Mouse (Mus musculus): ENCODE measurements at regions not wholly inside any gene's neighbourhood (a gene's known extent, or its start where the extent isn't known, plus 50 kb on each side); places are given as distances from the start of the nearest gene placed in this dataset.

GRCm38 (mm10) chr11:31769804-31770654, 98.3 kb upstream of the Bod1 start:
- Histone ChIP-seq H3K36me3 (ENCODE audit: control insufficient read depth, insufficient read depth, low read length) (no peaks in the 10 kb centered on the region), H3K9ac (ENCODE audit: low read depth, low read length) (no peak overlapping the region), H3K27ac (ENCODE audit: low read depth, low read length) (0 out of 2 replicates have a peak overlapping the region, but pooled peaks have one; percentile 36), H3K9me3 (ENCODE audit: control insufficient read depth, low read length) (no peaks in the 10 kb centered on the region), H3K27me3 (ENCODE audit: control insufficient read depth, insufficient read depth, low read length) (no peaks in the 10 kb centered on the region), H3K4me1 (replicated peaks; ENCODE audit: control insufficient read depth, insufficient read depth, low read length) (no peaks in the 10 kb centered on the region), H3K4me2 (replicated peaks; ENCODE audit: low read depth, low read length) (no peak overlapping the region), H3K4me3 (ENCODE audit: low read depth, low read length) (no peak overlapping the region)
- 86% methylated on average over 4 of the region's 4 CpGs for WGBS
- 0 out of 2 replicates have a peak, but pooled peaks have one; percentile 22 for ATAC-seq (ENCODE audit: low FRiP score)
- DNase-seq (ENCODE audit: low spot score), result no peak

GRCm38 (mm10) chr11:31770881-31771280, 99.2 kb upstream of the Bod1 start:
- no peaks in the 10 kb centered on the region for H3K4me1 ChIP-seq (replicated peaks; ENCODE audit: control insufficient read depth, insufficient read depth, low read length)
- DNase-seq (ENCODE audit: low spot score), result no peak
- no peaks in the 10 kb centered on the region for H3K36me3 ChIP-seq (ENCODE audit: control insufficient read depth, insufficient read depth, low read length)
- H3K9me3 ChIP-seq (ENCODE audit: control insufficient read depth, low read length), result no peaks in the 10 kb centered on the region
- H3K4me3 ChIP-seq (ENCODE audit: low read depth, low read length), result no peak overlapping the region
- ATAC-seq (ENCODE audit: low FRiP score), result no peak
- H3K4me2 ChIP-seq (replicated peaks; ENCODE audit: low read depth, low read length), result no peak overlapping the region
- no peak overlapping the region for H3K9ac ChIP-seq (ENCODE audit: low read depth, low read length)
- H3K27ac ChIP-seq (ENCODE audit: low read depth, low read length), result 0 out of 2 replicates have a peak overlapping the region, but pooled peaks have one; percentile 33
- 77% methylated on average over 7 of the region's 7 CpGs for WGBS
- no peaks in the 10 kb centered on the region for H3K27me3 ChIP-seq (ENCODE audit: control insufficient read depth, insufficient read depth, low read length)

- no peaks in the 10 kb centered on the region for H3K4me1 ChIP-seq (replicated peaks; ENCODE audit: control insufficient read depth, insufficient read depth, low read length)
- H3K4me3 ChIP-seq (ENCODE audit: low read depth, low read length), result no peak overlapping the region
- 0 out of 2 replicates have a peak overlapping the region, but pooled peaks have one; percentile 33 for H3K27ac ChIP-seq (ENCODE audit: low read depth, low read length)
- no peak for ATAC-seq (ENCODE audit: low FRiP score)
- no peaks in the 10 kb centered on the region for H3K9me3 ChIP-seq (ENCODE audit: control insufficient read depth, low read length)
- no peaks in the 10 kb centered on the region for H3K27me3 ChIP-seq (ENCODE audit: control insufficient read depth, insufficient read depth, low read length)
- 82% methylated on average over 6 of the region's 6 CpGs for WGBS
- no peak for DNase-seq (ENCODE audit: low spot score)
- no peak overlapping the region for H3K4me2 ChIP-seq (replicated peaks; ENCODE audit: low read depth, low read length)
- H3K36me3 ChIP-seq (ENCODE audit: control insufficient read depth, insufficient read depth, low read length), result no peaks in the 10 kb centered on the region
- no peak overlapping the region for H3K9ac ChIP-seq (ENCODE audit: low read depth, low read length)
These were observed 100.1 kb upstream of the Bod1 start for GRCm38 (mm10) chr11:31771491-31772439.

GRCm38 (mm10) chr11:31777531-31777930, 94.5 kb upstream of the Cpeb4 start:
- ATAC-seq (ENCODE audit: low FRiP score), result no peak
- Histone ChIP-seq H3K4me3 (ENCODE audit: low read depth, low read length) (no peak overlapping the region), H3K4me2 (replicated peaks; ENCODE audit: low read depth, low read length) (no peak overlapping the region), H3K27me3 (ENCODE audit: control insufficient read depth, insufficient read depth, low read length) (no peaks in the 10 kb centered on the region), H3K27ac (ENCODE audit: low read depth, low read length) (no peak overlapping the region), H3K9me3 (ENCODE audit: control insufficient read depth, low read length) (no peaks in the 10 kb centered on the region), H3K4me1 (replicated peaks; ENCODE audit: control insufficient read depth, insufficient read depth, low read length) (no peaks in the 10 kb centered on the region), H3K36me3 (ENCODE audit: control insufficient read depth, insufficient read depth, low read length) (no peaks in the 10 kb centered on the region), H3K9ac (ENCODE audit: low read depth, low read length) (no peak overlapping the region)
- no peak for DNase-seq (ENCODE audit: low spot score)
- 86% methylated on average over 8 of the region's 8 CpGs for WGBS

DNA sequence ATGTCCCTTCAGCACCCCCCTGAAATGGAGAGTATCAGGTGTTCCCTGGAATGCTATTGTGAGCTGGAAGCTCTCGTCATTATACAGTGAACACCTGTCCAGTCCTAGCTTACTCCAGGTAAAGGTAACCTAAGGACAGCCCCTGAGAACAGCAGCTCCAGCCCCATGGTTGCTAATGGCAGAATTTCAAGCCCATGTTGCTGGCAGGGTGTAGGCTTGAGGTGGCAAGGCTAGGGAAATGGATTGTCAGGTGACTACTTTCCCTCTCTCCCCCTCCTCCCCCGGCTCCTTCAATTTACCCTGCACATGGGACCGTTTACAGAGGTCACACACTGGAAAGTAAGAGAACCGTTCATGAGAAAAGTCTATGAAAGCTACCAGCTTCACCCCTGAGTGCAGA, 93.2 kb upstream of the Cpeb4 start:
- Histone ChIP-seq H3K27me3 (ENCODE audit: control insufficient read depth, insufficient read depth, low read length) (no peaks in the 10 kb centered on the region), H3K27ac (ENCODE audit: low read depth, low read length) (no peak overlapping the region), H3K9me3 (ENCODE audit: control insufficient read depth, low read length) (no peaks in the 10 kb centered on the region), H3K4me3 (ENCODE audit: low read depth, low read length) (no peak overlapping the region), H3K4me1 (replicated peaks; ENCODE audit: control insufficient read depth, insufficient read depth, low read length) (no peaks in the 10 kb centered on the region), H3K4me2 (replicated peaks; ENCODE audit: low read depth, low read length) (no peak overlapping the region), H3K9ac (ENCODE audit: low read depth, low read length) (no peak overlapping the region), H3K36me3 (ENCODE audit: control insufficient read depth, insufficient read depth, low read length) (no peaks in the 10 kb centered on the region)
- no peak for DNase-seq (ENCODE audit: low spot score)
- 83% methylated on average over 4 of the region's 4 CpGs for WGBS
- no peak for ATAC-seq (ENCODE audit: low FRiP score)

DNA sequence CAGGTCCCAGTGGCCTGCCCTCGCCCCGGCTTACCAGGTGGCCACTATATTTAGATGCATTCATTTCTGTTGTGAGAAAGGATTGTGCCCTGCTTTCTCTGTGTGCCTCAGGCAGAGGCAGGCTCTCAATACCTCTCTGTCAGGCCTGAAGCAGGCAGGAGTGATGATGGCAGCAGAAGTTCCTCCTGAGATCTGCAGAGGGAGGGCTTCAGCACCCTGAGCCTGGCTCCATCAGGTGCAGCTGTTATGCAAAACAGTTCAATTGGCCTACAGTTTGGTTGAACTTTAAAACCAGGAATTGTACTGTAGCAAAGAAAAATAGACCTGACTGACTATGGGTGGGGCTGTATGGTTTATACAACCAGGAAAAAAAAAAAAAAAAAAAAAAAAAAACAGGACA, 92.7 kb upstream of the Cpeb4 start:
- no peak overlapping the region for H3K4me3 ChIP-seq (ENCODE audit: low read depth, low read length)
- H3K4me1 ChIP-seq (replicated peaks; ENCODE audit: control insufficient read depth, insufficient read depth, low read length), result no peaks in the 10 kb centered on the region
- no peaks in the 10 kb centered on the region for H3K36me3 ChIP-seq (ENCODE audit: control insufficient read depth, insufficient read depth, low read length)
- DNase-seq (ENCODE audit: low spot score), result no peak
- no peaks in the 10 kb centered on the region for H3K9me3 ChIP-seq (ENCODE audit: control insufficient read depth, low read length)
- no peak overlapping the region for H3K4me2 ChIP-seq (replicated peaks; ENCODE audit: low read depth, low read length)
- WGBS, result 82% methylated on average over 2 of the region's 2 CpGs
- H3K27me3 ChIP-seq (ENCODE audit: control insufficient read depth, insufficient read depth, low read length), result no peaks in the 10 kb centered on the region
- no peak for ATAC-seq (ENCODE audit: low FRiP score)
- H3K27ac ChIP-seq (ENCODE audit: low read depth, low read length), result no peak overlapping the region
- H3K9ac ChIP-seq (ENCODE audit: low read depth, low read length), result no peak overlapping the region

DNA sequence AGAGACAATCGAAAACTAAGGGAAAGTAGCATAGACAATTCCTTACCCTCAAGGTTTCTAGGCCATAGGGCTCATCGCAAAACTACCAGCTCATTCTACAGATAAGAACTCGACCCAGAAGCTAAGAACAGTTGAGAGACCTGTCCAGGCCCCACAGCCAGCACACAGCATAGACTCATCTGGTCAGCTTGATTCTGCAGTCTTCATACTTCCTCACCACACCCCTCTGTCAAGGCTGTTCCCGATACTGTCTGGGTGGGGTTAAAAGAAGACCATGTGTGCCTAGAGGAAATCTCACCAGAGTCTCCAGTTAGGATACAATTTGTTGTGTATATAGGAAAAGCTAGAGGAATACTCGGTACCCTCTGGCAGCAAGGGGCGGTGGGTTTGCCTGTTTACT, 91.0 kb upstream of the Cpeb4 start:
- DNase-seq (ENCODE audit: low spot score), result no peak
- H3K27ac ChIP-seq (ENCODE audit: low read depth, low read length), result no peak overlapping the region
- 92% methylated on average over 6 of the region's 6 CpGs for WGBS

DNA sequence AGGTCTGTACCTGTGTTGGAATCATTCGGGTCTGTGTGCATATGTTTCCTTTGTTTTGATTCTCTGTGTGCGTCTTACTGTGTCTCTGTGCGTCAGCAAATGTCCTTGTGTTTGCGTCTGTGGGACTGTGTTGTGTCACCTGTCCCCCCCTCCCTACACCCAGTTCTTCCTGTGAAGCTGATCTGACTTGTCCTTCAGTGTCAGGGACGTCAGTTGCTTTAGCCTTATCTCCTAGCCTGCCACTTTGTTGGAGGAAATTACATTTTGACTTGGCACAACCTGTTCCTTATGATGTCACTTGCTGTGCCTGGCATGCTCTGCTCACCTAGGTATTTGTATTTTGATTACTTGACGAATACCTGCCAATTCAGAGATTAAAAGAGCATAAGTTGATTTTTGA, 90.4 kb upstream of the Cpeb4 start:
- Histone ChIP-seq H3K9ac (ENCODE audit: low read depth, low read length) (no peak overlapping the region), H3K4me3 (ENCODE audit: low read depth, low read length) (no peak overlapping the region), H3K9me3 (ENCODE audit: control insufficient read depth, low read length) (no peaks in the 10 kb centered on the region), H3K27me3 (ENCODE audit: control insufficient read depth, insufficient read depth, low read length) (no peaks in the 10 kb centered on the region), H3K4me1 (replicated peaks; ENCODE audit: control insufficient read depth, insufficient read depth, low read length) (no peaks in the 10 kb centered on the region), H3K36me3 (ENCODE audit: control insufficient read depth, insufficient read depth, low read length) (no peaks in the 10 kb centered on the region), H3K27ac (ENCODE audit: low read depth, low read length) (no peak overlapping the region), H3K4me2 (replicated peaks; ENCODE audit: low read depth, low read length) (no peak overlapping the region)
- ATAC-seq (ENCODE audit: low FRiP score) (no peak), DNase-seq (ENCODE audit: low spot score) (no peak)
- WGBS, result 90% methylated on average over 6 of the region's 6 CpGs

More for the DNA sequence above, 91.0 kb upstream of the Cpeb4 start:
- no peak for ATAC-seq (ENCODE audit: low FRiP score)
- H3K9me3 ChIP-seq (ENCODE audit: control insufficient read depth, low read length), result no peaks in the 10 kb centered on the region
- no peak overlapping the region for H3K4me2 ChIP-seq (replicated peaks; ENCODE audit: low read depth, low read length)
- H3K4me1 ChIP-seq (replicated peaks; ENCODE audit: control insufficient read depth, insufficient read depth, low read length), result no peaks in the 10 kb centered on the region
- H3K9ac ChIP-seq (ENCODE audit: low read depth, low read length), result no peak overlapping the region
- no peaks in the 10 kb centered on the region for H3K36me3 ChIP-seq (ENCODE audit: control insufficient read depth, insufficient read depth, low read length)
- no peak overlapping the region for H3K4me3 ChIP-seq (ENCODE audit: low read depth, low read length)
- H3K27me3 ChIP-seq (ENCODE audit: control insufficient read depth, insufficient read depth, low read length), result no peaks in the 10 kb centered on the region

Data from hindbrain, embryonic 11.5 days (tissue).